Mouse (Mus musculus) cortical plate, adult 2 months (tissue): ENCODE data around the gene Gm884. TPM values are rescaled to one million over a fixed set of nuclear protein-coding genes. Genes with fewer than 3 reads are reported as not detected.
"Not testable (repeated sequence)": the region's sequence is repeated elsewhere in the genome, so short reads cannot be mapped to it uniquely, and the experiment has no call there.

Experiments
- H3K27ac ChIP-seq: fragments of 200-500 bp; 2 replicates; pipeline ENCODE4 v1.5.1; 2012; ENCODE audit warnings: low read length, control low read depth, inconsistent platforms; ENCODE audit not compliant: insufficient read depth
- H3K4me1 ChIP-seq: fragments of 200-500 bp; 2 replicates; pipeline ENCODE4 v1.6.1; 2011; ENCODE audit warnings: low read length; ENCODE audit not compliant: control insufficient read depth, insufficient read depth
- H3K4me3 ChIP-seq: fragments of 200-500 bp; 2 replicates; pipeline ENCODE4 v1.5.1; 2011; ENCODE audit warnings: mild to moderate bottlenecking, low read length, control low read depth; ENCODE audit not compliant: insufficient read depth
- CTCF ChIP-seq: fragments of 200-500 bp; IDR thresholded peaks from 2 replicates; pipeline ENCODE4 v1.5.1; 2011; ENCODE audit warnings: mild to moderate bottlenecking, control low read depth, low read length; ENCODE audit not compliant: insufficient read depth; ENCODE audit errors: extremely low read depth
- POLR2A ChIP-seq: fragments of 200-500 bp; IDR thresholded peaks from 2 replicates; pipeline ENCODE4 v1.6.1; 2011; ENCODE audit warnings: mild to moderate bottlenecking, low read length, control low read depth; ENCODE audit not compliant: insufficient read depth; ENCODE audit errors: extremely low read depth
- polyA plus RNA-seq: library from polyadenylated mRNA; depleted of rRNA; stranded (reverse); fragments of >200 nt; gene quantifications from 2 replicates; pipeline ENCODE4 v1.2.3, GENCODE M21; 2012

Gm884 gene
- polyA plus RNA-seq, 1 experiment, result not detected

GRCm38 (mm10) chr11:103639407-103639946, 18.5 kb upstream of the Gm884 start:
- H3K4me1 ChIP-seq, result no peaks in the 10 kb centered on the region
- H3K27ac ChIP-seq, result no peak overlapping the region
- TF ChIP-seq POLR2A (no peak), CTCF (peak; percentile 98)
- no peak overlapping the region for H3K4me3 ChIP-seq

GRCm38 (mm10) chr11:103638790-103639189, 17.9 kb upstream of the Gm884 start, which contains the start of gene Lyzl6:
Gene Lyzl6 (minus strand): TSS chr11:103638890.
- Histone ChIP-seq H3K4me1 (no peaks in the 10 kb centered on the region), H3K4me3 (no peak within 1 kb of the TSS), H3K27ac (no peak within 1 kb of the TSS)
- TF ChIP-seq CTCF (no peak), POLR2A (no peak)

GRCm38 (mm10) chr11:103636261-103636660, 15.3 kb upstream of the Gm884 start:
- TF ChIP-seq POLR2A, result no peak
- TF ChIP-seq CTCF, result no peak

GRCm38 (mm10) chr11:103635481-103635880, 14.5 kb upstream of the Gm884 start:
- no peak for TF ChIP-seq POLR2A
- no peak for TF ChIP-seq CTCF
- Histone ChIP-seq H3K27ac (no peak overlapping the region), H3K4me1 (no peaks in the 10 kb centered on the region), H3K4me3 (no peak overlapping the region)

More at GRCm38 (mm10) chr11:103636261-103636660, 15.3 kb upstream of the Gm884 start:
- no peak overlapping the region for H3K4me3 ChIP-seq
- no peaks in the 10 kb centered on the region for H3K4me1 ChIP-seq
- no peak overlapping the region for H3K27ac ChIP-seq

GRCm38 (mm10) chr11:103634806-103635205, 13.9 kb upstream of the Gm884 start:
- H3K27ac ChIP-seq, result no peak overlapping the region

GRCm38 (mm10) chr11:103627453-103627852, 6.5 kb upstream of the Gm884 start:
- no peaks in the 10 kb centered on the region for H3K4me1 ChIP-seq
- TF ChIP-seq POLR2A, result no peak
- TF ChIP-seq CTCF, result no peak
- no peak overlapping the region for H3K4me3 ChIP-seq
- H3K27ac ChIP-seq, result no peak overlapping the region

More at GRCm38 (mm10) chr11:103634806-103635205, 13.9 kb upstream of the Gm884 start:
- TF ChIP-seq POLR2A, result no peak
- TF ChIP-seq CTCF, result no peak
- H3K4me3 ChIP-seq, result no peak overlapping the region
- no peaks in the 10 kb centered on the region for H3K4me1 ChIP-seq

- TF ChIP-seq CTCF (no peak), POLR2A (no peak)
- H3K4me3 ChIP-seq, result no peak overlapping the region
- H3K4me1 ChIP-seq, result peaks cover 1% of the 10 kb centered on the region; the same call in 1 of the 2 replicates
- no peak overlapping the region for H3K27ac ChIP-seq
Measured at GRCm38 (mm10) chr11:103610772-103611171, 10.2 kb downstream of the Gm884 start.

GRCm38 (mm10) chr11:103606611-103607010, 14.3 kb downstream of the Gm884 start:
- TF ChIP-seq POLR2A, result no peak
- TF ChIP-seq CTCF, result no peak
- H3K4me1 ChIP-seq, result peaks cover 1% of the 10 kb centered on the region; the same call in 1 of the 2 replicates
- H3K4me3 ChIP-seq, result no peak overlapping the region
- no peak overlapping the region for H3K27ac ChIP-seq

- TF ChIP-seq CTCF (no peak), POLR2A (no peak)
- H3K4me1 ChIP-seq, result no peaks in the 10 kb centered on the region
- H3K4me3 ChIP-seq, result no peak overlapping the region
- no peak overlapping the region for H3K27ac ChIP-seq
Measured at GRCm38 (mm10) chr11:103578339-103578738, 42.6 kb downstream of the Gm884 start.

GRCm38 (mm10) chr11:103556021-103556420, 64.9 kb downstream of the Gm884 start:
- Histone ChIP-seq H3K27ac (no peak overlapping the region), H3K4me1 (no peaks in the 10 kb centered on the region)
- TF ChIP-seq POLR2A, result no peak
- TF ChIP-seq CTCF, result peak; percentile 44; the same call in 1 of the 2 replicates

GRCm38 (mm10) chr11:103534973-103535372, 86.0 kb downstream of the Gm884 start:
- H3K4me3 ChIP-seq, H3K27ac ChIP-seq, H3K4me1 ChIP-seq: not testable (repeated sequence)

More at GRCm38 (mm10) chr11:103556021-103556420, 64.9 kb downstream of the Gm884 start:
- H3K4me3 ChIP-seq, result no peak overlapping the region
